12 mouse cellular contexts compared by ENCODE assay signal in genomic region chr17:56443341-56443795, GRCm38 (mm10). TPM values are rescaled to one million over a fixed set of nuclear protein-coding genes. Genes with fewer than 3 reads are reported as not detected.
A peak's percentile ranks its signal among the peaks of the same experiment; 100 is the strongest.
DNase-seq lines count a peak whose midpoint lies in the region; ATAC-seq and TF ChIP-seq lines count a peak whose summit lies in the region.
"Had no signal": no experiment of that assay in that cellular context is flagged by ENCODE, and none has a peak within 500 bp of the region (broad histone marks: within the 10 kb centered on the region; RNA-seq: fewer than 3 reads in every experiment).

No protein-coding gene starts in this region.

- H3K27ac ChIP-seq in heart, embryonic 16.5 days (ENCODE audit: low read length) = peak overlapping the region; percentile 43
- peak overlapping the region; percentile 39 for H3K27ac ChIP-seq in bone marrow macrophage, adult 2 months (ENCODE audit: insufficient read depth, low read depth, low read length)
- no peak overlapping the region for H3K27ac ChIP-seq in midbrain, postnatal 0 days (ENCODE audit: low read depth, low read length)
- H3K27ac ChIP-seq: liver, embryonic 14.5 days had no signal

- intact Hi-C loops in heart, postnatal 36 days (cut with DNase I) = no loop called here

- TF ChIP-seq POLR2A in bone marrow macrophage, adult 2 months (IDR thresholded peaks at IDR 0.05; ENCODE audit: borderline replicate concordance, low read depth, low read length) = no peak

- 73% methylated on average over 5 of the region's 5 CpGs for WGBS in heart, embryonic 16.5 days
- WGBS in midbrain, postnatal 0 days = 86% methylated on average over 5 of the region's 5 CpGs

- no peak overlapping the region for H3K4me2 ChIP-seq in heart, embryonic 16.5 days (ENCODE audit: low read depth, low read length)
- no peak overlapping the region for H3K4me2 ChIP-seq in midbrain, postnatal 0 days (ENCODE audit: low read depth, low read length, poor library complexity, severe bottlenecking)
- H3K4me2 ChIP-seq: neural tube, embryonic 12.5 days had no signal

- H3K9me3 ChIP-seq in heart, embryonic 16.5 days (replicated peaks; ENCODE audit: control insufficient read depth, low read length) = no peaks in the 10 kb centered on the region
- H3K9me3 ChIP-seq in midbrain, postnatal 0 days (ENCODE audit: low read length) = no peaks in the 10 kb centered on the region
- H3K9me3 ChIP-seq: neural tube, embryonic 12.5 days had no signal

- peaks cover 7% of the 10 kb centered on the region; the same call in 1 of the 2 replicates for H3K36me3 ChIP-seq in heart, embryonic 16.5 days (ENCODE audit: control insufficient read depth, insufficient read depth)
- H3K36me3 ChIP-seq in midbrain, postnatal 0 days (ENCODE audit: insufficient read depth, low read length) = peaks cover 44% of the 10 kb centered on the region

- H3K9ac ChIP-seq in heart, embryonic 16.5 days (ENCODE audit: low read length) = 0 out of 2 replicates have a peak overlapping the region, but pooled peaks have one; percentile 34
- H3K9ac ChIP-seq in midbrain, postnatal 0 days (replicated peaks; ENCODE audit: low read length, poor library complexity, severe bottlenecking) = no peak overlapping the region
- H3K9ac ChIP-seq: liver, embryonic 14.5 days; neural tube, embryonic 12.5 days had no signal

- DNase-seq in heart, postnatal 36 days = no peak
- DNase-seq in CD4-positive helper T cell, adult 2 months (ENCODE audit: low read depth, low spot score) = peak; percentile 58
- DNase-seq in spleen, postnatal 10 days (ENCODE audit: low spot score in 2 of 2) = peak; percentile 37 to 73
- DNase-seq in midbrain, postnatal 0 days (ENCODE audit: low spot score) = no peak
- no peak for DNase-seq in right cerebral cortex, postnatal 10 days (ENCODE audit: low spot score in 2 of 2)
- DNase-seq in frontal cortex, postnatal 14 days (ENCODE audit: low spot score in 2 of 2) = no peak
- DNase-seq: cerebellum, postnatal 10 days had no signal

- no peaks in the 10 kb centered on the region for H3K27me3 ChIP-seq in heart, embryonic 16.5 days (ENCODE audit: control insufficient read depth, insufficient read depth, low read length)
- no peaks in the 10 kb centered on the region for H3K27me3 ChIP-seq in midbrain, postnatal 0 days (ENCODE audit: insufficient read depth, low read length)
- H3K27me3 ChIP-seq: neural tube, embryonic 12.5 days had no signal

- no peak for TF ChIP-seq CTCF in bone marrow macrophage, adult 2 months (IDR thresholded peaks at IDR 0.05; ENCODE audit: low read depth, low read length)
- TF ChIP-seq CTCF in midbrain, postnatal 0 days (IDR thresholded peaks at IDR 0.05) = no peak

- H3K4me1 ChIP-seq in heart, embryonic 16.5 days (ENCODE audit: control insufficient read depth, insufficient read depth, low read length) = peaks cover 7% of the 10 kb centered on the region
- peaks cover 24% of the 10 kb centered on the region for H3K4me1 ChIP-seq in bone marrow macrophage, adult 2 months (ENCODE audit: control insufficient read depth, insufficient read depth, low read length)
- H3K4me1 ChIP-seq in midbrain, postnatal 0 days (ENCODE audit: insufficient read depth, low read length) = no peaks in the 10 kb centered on the region

- peak; percentile 42; the same call in 1 of the 2 replicates for ATAC-seq in heart, embryonic 16.5 days (replicated peaks; ENCODE audit: extremely low read depth, insufficient read depth, low FRiP score)
- ATAC-seq in midbrain, postnatal 0 days (ENCODE audit: low FRiP score) = no peak

- H3K4me3 ChIP-seq in heart, embryonic 16.5 days (ENCODE audit: low read length) = no peak overlapping the region
- no peak overlapping the region for H3K4me3 ChIP-seq in bone marrow macrophage, adult 2 months (ENCODE audit: insufficient read depth, low read length)
- no peak overlapping the region for H3K4me3 ChIP-seq in midbrain, postnatal 0 days (ENCODE audit: low read depth, low read length)
- H3K4me3 ChIP-seq: erythroblast, embryonic 14.5 days; neural tube, embryonic 12.5 days had no signal

RNA-seq across cellular contexts. Expression of gene Ptprs, which starts 32.9 kb away (rescaled TPM):
- 33.9 and 39.7 TPM in 2 replicates for polyA plus RNA-seq in heart, embryonic 16.5 days (2015; fragmentation: Nextera tagmentation; extraction: Ambion mirVana)
- 10 to 100 TPM; 45.8 to 47.7 TPM for total RNA-seq in heart, postnatal 36 days (2021)
- 75.2 and 77.2 TPM in 2 replicates for polyA plus RNA-seq in bone marrow macrophage, adult 2 months (2012; ENCODE audit: insufficient read depth, insufficient read length, missing spikeins)
- 716 and 795 TPM in 2 replicates for total RNA-seq in midbrain, postnatal 0 days (2014; rRNA removed)
- polyA plus RNA-seq in midbrain, postnatal 0 days (2015; fragmentation: Nextera tagmentation; extraction: Ambion mirVana) = 208 and 225 TPM in 2 replicates

Comparison
In these comparisons a context has a peak if more than half of its experiments do, and no peak if none do; other contexts are left out.
1. DNase-seq: peak in CD4-positive helper T cell, adult 2 months (single experiment) and spleen, postnatal 10 days (2 of 2); none in heart, postnatal 36 days (0 of 2), midbrain, postnatal 0 days (single experiment), right cerebral cortex, postnatal 10 days (0 of 2) and frontal cortex, postnatal 14 days (0 of 2).